Mouse (Mus musculus) midbrain, embryonic 12.5 days (tissue): ENCODE measurements around the gene Aqp11. TPM values are rescaled to one million over a fixed set of nuclear protein-coding genes. Genes with fewer than 3 reads are reported as not detected.

Experiments used
- ATAC-seq: fragments of 200-750 bp; cut with Nextera tagmentation; 2 replicates; pipeline ENCODE4 v1.8.0; 2017; ENCODE audit warnings: low read depth, moderate TSS enrichment, moderate library complexity; ENCODE audit not compliant: low FRiP score
- H3K27ac ChIP-seq: fragments of 300-500 bp; sonication (generic); replicated peaks from 2 replicates; pipeline ENCODE4 v1.5.1; 2016; ENCODE audit warnings: mild to moderate bottlenecking
- H3K27me3 ChIP-seq: fragments of 300-500 bp; sonication (generic); 2 replicates; pipeline ENCODE4 v1.6.1; 2016; ENCODE audit warnings: mild to moderate bottlenecking
- H3K36me3 ChIP-seq: fragments of 300-500 bp; sonication (generic); 2 replicates; pipeline ENCODE4 v1.6.1; 2016
- H3K4me1 ChIP-seq: fragments of 300-500 bp; sonication (generic); 2 replicates; pipeline ENCODE4 v1.6.1; 2016
- H3K4me2 ChIP-seq: fragments of 300-500 bp; sonication (generic); replicated peaks from 2 replicates; pipeline ENCODE4 v1.6.1; 2016; ENCODE audit warnings: mild to moderate bottlenecking, moderate library complexity
- H3K4me3 ChIP-seq: fragments of 300-500 bp; sonication (generic); 2 replicates; pipeline ENCODE4 v1.5.1; 2016; ENCODE audit warnings: mild to moderate bottlenecking
- H3K9ac ChIP-seq: fragments of 300-500 bp; sonication (generic); replicated peaks from 2 replicates; pipeline ENCODE4 v1.6.1; 2016; ENCODE audit warnings: mild to moderate bottlenecking, moderate library complexity
- H3K9me3 ChIP-seq: fragments of 300-500 bp; sonication (generic); 2 replicates; pipeline ENCODE4 v1.6.1; 2016; ENCODE audit warnings: mild to moderate bottlenecking
- WGBS: fragments of 180-500 bp; shearing (Covaris S2); methylation state at CpG from one replicate; pipeline ENCODE4 v1.1.7; 2016; 5-methylcytosine and 5-hydroxymethylcytosine counted together
- polyA plus RNA-seq: library from polyadenylated mRNA; unstranded; fragments of >200 nt; fragmentation: Nextera tagmentation; extraction: Ambion mirVana; gene quantifications from 2 replicates; pipeline ENCODE4 v1.2.1, GENCODE M21; 2016

Aqp11 gene
- polyA plus RNA-seq, 1 experiment from 2014 or later = 5.7 TPM

- Histone ChIP-seq H3K27ac (no peak overlapping the region), H3K4me2 (no peak overlapping the region), H3K4me3 (no peak overlapping the region), H3K9me3 (no peaks in the 10 kb centered on the region), H3K9ac (no peak overlapping the region), H3K36me3 (peaks cover 39% of the 10 kb centered on the region), H3K4me1 (no peaks in the 10 kb centered on the region), H3K27me3 (no peaks in the 10 kb centered on the region)
- WGBS = 95% methylated on average over 7 of the region's 7 CpGs
- ATAC-seq = no peak
Observed at GRCm38 (mm10) chr7:97722278-97722918, 15.7 kb downstream of the Aqp11 start.

GRCm38 (mm10) chr7:97720109-97720508 lies 18.0 kb downstream of the Aqp11 start:
- H3K4me3 ChIP-seq = no peak overlapping the region
- H3K9me3 ChIP-seq = no peaks in the 10 kb centered on the region
- no peak overlapping the region for H3K27ac ChIP-seq
- H3K4me1 ChIP-seq = no peaks in the 10 kb centered on the region
- H3K4me2 ChIP-seq = no peak overlapping the region
- no peak for ATAC-seq
- 84% methylated on average over 5 of the region's 5 CpGs for WGBS
- H3K36me3 ChIP-seq = peaks cover 50% of the 10 kb centered on the region
- H3K9ac ChIP-seq = no peak overlapping the region
- H3K27me3 ChIP-seq = no peaks in the 10 kb centered on the region

- Histone ChIP-seq H3K9me3 (no peaks in the 10 kb centered on the region), H3K4me3 (no peak overlapping the region), H3K36me3 (peaks cover 61% of the 10 kb centered on the region), H3K4me1 (no peaks in the 10 kb centered on the region), H3K9ac (no peak overlapping the region), H3K27ac (no peak overlapping the region), H3K4me2 (no peak overlapping the region), H3K27me3 (no peaks in the 10 kb centered on the region)
- ATAC-seq = no peak
- 73% methylated on average over 5 of the region's 5 CpGs for WGBS
Observed at GRCm38 (mm10) chr7:97719078-97719477, 19.0 kb downstream of the Aqp11 start.

DNA sequence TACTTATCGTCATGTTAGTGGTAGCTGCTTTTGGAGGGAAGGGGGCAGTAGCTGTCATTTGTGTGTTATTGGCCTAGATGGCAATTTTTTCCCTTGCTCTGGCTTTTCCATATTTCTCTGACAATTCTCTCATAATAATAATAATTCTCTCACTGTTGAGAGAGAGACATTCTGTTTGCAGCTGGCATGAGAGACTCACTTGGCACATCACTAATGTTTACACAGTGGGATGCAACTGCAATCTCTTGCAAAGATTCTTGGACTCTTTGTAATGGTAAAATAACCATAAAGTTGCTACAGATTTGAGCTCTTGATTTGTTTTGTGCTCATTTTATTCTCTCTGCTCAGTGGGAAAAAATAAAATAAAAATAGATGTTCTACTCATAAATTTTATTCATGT lies 20.8 kb downstream of the Aqp11 start:
- H3K4me3 ChIP-seq = no peak overlapping the region
- no peak overlapping the region for H3K27ac ChIP-seq
- H3K9me3 ChIP-seq = no peaks in the 10 kb centered on the region
- H3K9ac ChIP-seq = no peak overlapping the region
- no peaks in the 10 kb centered on the region for H3K4me1 ChIP-seq
- no peak overlapping the region for H3K4me2 ChIP-seq
- peaks cover 71% of the 10 kb centered on the region for H3K36me3 ChIP-seq
- WGBS = 89% methylated on average over 1 of the region's 1 CpGs
- no peak for ATAC-seq
- no peaks in the 10 kb centered on the region for H3K27me3 ChIP-seq

DNA sequence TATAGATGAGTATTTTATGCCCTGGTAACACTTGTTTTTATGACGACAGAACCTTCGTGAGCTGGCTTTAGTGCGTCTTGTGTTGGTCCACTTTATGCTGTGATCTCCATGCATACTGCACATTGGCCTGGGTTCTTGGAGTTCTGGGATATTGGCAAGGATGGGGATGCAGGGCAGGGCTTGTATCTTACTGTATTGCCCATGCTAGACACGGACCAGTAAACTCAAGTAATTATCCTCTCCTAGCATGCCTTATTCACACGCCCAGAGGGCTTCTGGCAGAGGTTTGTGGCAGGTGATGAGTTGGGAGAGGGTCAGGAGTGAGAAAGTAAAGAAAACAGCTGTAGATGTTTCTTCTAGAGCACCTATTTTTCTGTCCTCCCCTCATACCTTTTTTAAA lies 23.4 kb downstream of the Aqp11 start:
- H3K27ac ChIP-seq = no peak overlapping the region
- 98% methylated on average over 5 of the region's 5 CpGs for WGBS
- H3K4me2 ChIP-seq = no peak overlapping the region
- ATAC-seq = no peak
- H3K4me1 ChIP-seq = no peaks in the 10 kb centered on the region
- H3K9ac ChIP-seq = no peak overlapping the region
- H3K4me3 ChIP-seq = no peak overlapping the region
- H3K36me3 ChIP-seq = peaks cover 70% of the 10 kb centered on the region
- H3K9me3 ChIP-seq = no peaks in the 10 kb centered on the region
- no peaks in the 10 kb centered on the region for H3K27me3 ChIP-seq

DNA sequence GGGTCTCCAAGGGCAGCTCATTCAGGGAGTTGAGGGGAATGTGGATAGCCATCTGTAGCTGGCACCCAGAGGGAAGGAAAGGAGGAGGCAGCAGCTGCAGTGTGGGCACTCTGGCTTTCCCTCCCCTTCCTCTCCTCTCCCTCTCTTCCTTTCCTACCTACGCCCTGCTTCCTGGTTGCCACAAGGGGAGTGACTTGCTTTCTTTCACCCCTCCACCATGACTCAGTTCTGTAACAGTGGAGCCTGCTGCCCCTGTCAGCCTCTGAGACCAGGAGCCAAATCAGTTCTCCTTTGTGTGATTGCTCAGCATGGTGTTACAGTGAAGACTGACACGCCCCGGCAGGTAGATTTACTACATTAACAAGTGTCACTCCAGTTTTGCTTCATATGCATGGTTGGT lies 28.9 kb downstream of the Aqp11 start:
- Histone ChIP-seq H3K4me1 (no peaks in the 10 kb centered on the region), H3K9me3 (no peaks in the 10 kb centered on the region), H3K27me3 (no peaks in the 10 kb centered on the region), H3K4me2 (no peak overlapping the region), H3K4me3 (no peak overlapping the region), H3K9ac (no peak overlapping the region), H3K36me3 (peaks cover 26% of the 10 kb centered on the region), H3K27ac (no peak overlapping the region)
- WGBS = 95% methylated on average over 3 of the region's 3 CpGs
- no peak for ATAC-seq

- 92% methylated on average over 5 of the region's 5 CpGs for WGBS
- Histone ChIP-seq H3K9me3 (no peaks in the 10 kb centered on the region), H3K36me3 (peaks cover 16% of the 10 kb centered on the region), H3K4me2 (no peak overlapping the region), H3K27me3 (no peaks in the 10 kb centered on the region), H3K27ac (no peak overlapping the region), H3K4me1 (no peaks in the 10 kb centered on the region), H3K9ac (no peak overlapping the region), H3K4me3 (no peak overlapping the region)
- no peak for ATAC-seq
Observed at GRCm38 (mm10) chr7:97707809-97708208, 30.3 kb downstream of the Aqp11 start.

GRCm38 (mm10) chr7:97707123-97707522 lies 31.0 kb downstream of the Aqp11 start:
- H3K4me1 ChIP-seq = no peaks in the 10 kb centered on the region
- no peak overlapping the region for H3K4me3 ChIP-seq
- H3K9ac ChIP-seq = no peak overlapping the region
- H3K36me3 ChIP-seq = peaks cover 10% of the 10 kb centered on the region
- ATAC-seq = no peak
- no peaks in the 10 kb centered on the region for H3K27me3 ChIP-seq
- H3K4me2 ChIP-seq = no peak overlapping the region
- no peak overlapping the region for H3K27ac ChIP-seq
- H3K9me3 ChIP-seq = no peaks in the 10 kb centered on the region
- 92% methylated on average over 4 of the region's 4 CpGs for WGBS

DNA sequence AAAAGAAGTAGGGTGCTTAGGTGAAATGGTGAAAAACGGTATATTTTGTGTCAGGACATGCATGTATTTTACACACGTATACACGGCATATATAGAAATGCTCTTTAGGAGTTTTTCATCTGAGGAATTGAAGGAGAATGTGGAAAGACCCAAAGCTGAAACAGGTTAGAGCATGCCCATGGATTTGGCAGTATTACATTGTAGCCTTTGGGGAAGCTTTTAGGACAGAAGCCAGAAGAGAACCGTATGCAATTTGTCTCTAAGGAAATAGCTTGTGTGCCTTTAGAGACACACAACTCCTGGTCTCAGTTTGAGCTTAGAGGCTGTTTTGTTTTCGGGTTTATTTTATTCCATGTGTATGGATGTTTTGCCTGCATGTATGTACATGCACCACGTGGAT lies 37.0 kb downstream of the Aqp11 start:
- no peak overlapping the region for H3K4me3 ChIP-seq
- H3K27ac ChIP-seq = no peak overlapping the region
- H3K9me3 ChIP-seq = no peaks in the 10 kb centered on the region
- 90% methylated on average over 6 of the region's 6 CpGs for WGBS
- ATAC-seq = no peak
- H3K4me2 ChIP-seq = no peak overlapping the region
- no peaks in the 10 kb centered on the region for H3K27me3 ChIP-seq
- peaks cover 20% of the 10 kb centered on the region; the same call in 1 of the 2 replicates for H3K36me3 ChIP-seq
- H3K9ac ChIP-seq = no peak overlapping the region
- peaks cover 11% of the 10 kb centered on the region for H3K4me1 ChIP-seq

DNA sequence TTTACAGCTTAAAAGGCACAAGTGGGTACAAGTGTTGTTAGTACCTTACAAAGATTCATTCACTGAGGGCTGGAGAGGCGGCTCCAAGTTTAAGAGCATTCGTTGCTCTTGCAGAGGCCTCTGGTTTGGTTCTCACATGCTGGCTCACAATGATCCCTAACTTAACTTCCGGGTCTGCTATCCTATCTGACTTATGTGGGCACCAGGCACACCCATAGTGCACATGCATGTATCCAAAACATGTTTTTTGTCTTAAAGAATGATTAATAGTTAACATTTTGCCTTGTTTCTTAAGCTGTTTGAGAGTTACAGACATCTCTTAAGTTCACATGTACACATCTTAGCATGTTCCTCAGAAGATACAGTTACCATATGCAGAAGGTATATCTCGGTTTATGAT lies 37.9 kb downstream of the Aqp11 start:
- Histone ChIP-seq H3K27ac (no peak overlapping the region), H3K27me3 (no peaks in the 10 kb centered on the region), H3K36me3 (peaks cover 20% of the 10 kb centered on the region; the same call in 1 of the 2 replicates), H3K4me2 (no peak overlapping the region), H3K9me3 (no peaks in the 10 kb centered on the region), H3K9ac (no peak overlapping the region), H3K4me3 (no peak overlapping the region), H3K4me1 (peaks cover 15% of the 10 kb centered on the region)
- 93% methylated on average over 4 of the region's 4 CpGs for WGBS
- ATAC-seq = no peak

DNA sequence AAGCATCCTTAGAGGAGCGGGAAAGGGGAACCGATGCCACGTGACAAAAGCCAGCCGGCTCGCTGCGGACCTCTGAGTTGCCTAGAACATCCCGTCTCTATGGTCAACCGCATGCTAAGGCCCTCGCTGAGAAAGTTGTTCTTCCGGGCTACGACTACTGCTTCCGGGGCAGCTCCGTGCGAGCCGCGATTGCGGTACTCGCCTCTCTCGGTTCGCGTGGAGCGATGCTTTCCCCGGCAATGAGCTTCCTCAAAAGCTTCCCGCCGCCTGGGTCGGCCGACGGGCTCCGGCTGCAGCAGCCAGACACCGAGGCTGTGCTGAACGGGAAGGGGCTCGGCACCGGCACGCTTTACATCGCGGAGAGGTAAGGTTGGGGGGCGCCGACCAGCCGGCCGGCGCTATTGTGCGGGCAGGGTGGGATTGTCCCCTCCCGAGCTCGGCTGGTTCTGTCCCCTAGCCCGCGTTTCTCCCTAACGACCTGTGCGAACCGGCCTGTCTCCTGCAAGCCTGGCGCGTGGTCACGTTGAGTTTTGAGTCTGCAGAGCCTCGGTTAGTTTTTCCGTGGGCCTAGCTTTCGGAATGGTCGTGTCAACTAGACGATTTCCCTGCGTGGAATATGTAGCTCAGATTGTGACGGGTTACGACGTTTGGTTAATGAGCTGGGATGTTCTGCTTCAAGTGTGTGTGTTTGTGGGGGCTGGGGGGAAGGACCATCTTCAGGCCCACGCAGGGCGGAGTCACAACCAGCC lies 41.4 kb downstream of the Aqp11 start, which contains the start of gene Clns1a:
TSS of gene Clns1a (plus strand) at position 129 of the 749 bp plus-strand sequence.
- Histone ChIP-seq H3K4me2 (peak within 1 kb of the TSS; percentile 88), H3K27ac (peak within 1 kb of the TSS; percentile 77), H3K9ac (peak within 1 kb of the TSS; percentile 89), H3K9me3 (no peaks in the 10 kb centered on the region), H3K4me1 (peaks cover 15% of the 10 kb centered on the region), H3K36me3 (peaks cover 20% of the 10 kb centered on the region; the same call in 1 of the 2 replicates), H3K4me3 (peak within 1 kb of the TSS; percentile 95), H3K27me3 (no peaks in the 10 kb centered on the region)
- peak; percentile 99 for ATAC-seq
- 0% methylated on average over 63 of the region's 63 CpGs for WGBS

DNA sequence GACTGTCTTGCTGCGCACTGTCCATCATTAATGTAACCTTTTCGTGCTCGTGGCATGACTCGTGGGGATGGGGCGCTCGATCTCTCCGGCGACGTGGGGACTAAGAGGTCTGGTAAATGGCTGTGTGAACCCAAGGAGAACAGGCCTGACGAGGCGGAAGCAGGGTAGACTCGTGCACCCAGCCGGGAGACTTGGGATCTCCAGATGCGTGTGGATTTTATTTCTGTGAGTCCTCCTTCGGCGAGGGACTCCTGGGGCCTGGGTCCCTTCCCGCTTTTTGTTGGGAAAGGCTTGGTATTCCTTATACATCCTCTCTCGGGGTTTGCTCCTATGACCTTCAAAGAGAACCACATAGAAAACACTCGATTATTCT lies 42.0 kb downstream of the Aqp11 start:
- Histone ChIP-seq H3K36me3 (peaks cover 20% of the 10 kb centered on the region; the same call in 1 of the 2 replicates), H3K27me3 (no peaks in the 10 kb centered on the region), H3K27ac (peak overlapping the region; percentile 77), H3K4me3 (peak overlapping the region; percentile 95), H3K4me2 (peak overlapping the region; percentile 88), H3K9ac (peak overlapping the region; percentile 89), H3K4me1 (peaks cover 15% of the 10 kb centered on the region), H3K9me3 (no peaks in the 10 kb centered on the region)
- 34% methylated on average over 19 of the region's 19 CpGs for WGBS
- ATAC-seq = peak; percentile 71; the same call in 1 of the 2 replicates
